Mouse (Mus musculus): ENCODE measurements around the gene Scamp4.
A peak's percentile ranks its signal among the peaks of the same experiment; 100 is the strongest.

Scamp4 gene

GRCm38 (mm10) chr10:80602698-80603325 is at the start of gene Scamp4, which contains the start of gene Adat3:
TSS of gene Scamp4 (plus strand) at chr10:80602872.
TSS of gene Adat3 (plus strand) at chr10:80602880.
- peak; percentile 97 for DNase-seq

GRCm38 (mm10) chr10:80553575-80553974 is 49.1 kb upstream of the Scamp4 start:
- no peak for DNase-seq

GRCm38 (mm10) chr10:80553997-80554396 is 48.7 kb upstream of the Scamp4 start:
- no peak for DNase-seq

GRCm38 (mm10) chr10:80557346-80557965 is 45.2 kb upstream of the Scamp4 start:
- peak; percentile 87 for DNase-seq

- no peak for DNase-seq
These were observed 43.2 kb upstream of the Scamp4 start for GRCm38 (mm10) chr10:80559431-80559830.

- DNase-seq, result no peak
These were observed 42.1 kb upstream of the Scamp4 start for GRCm38 (mm10) chr10:80560621-80561020.

- DNase-seq, result peak; percentile 98
These were observed 41.3 kb upstream of the Scamp4 start, which contains the start of gene Rexo1 for GRCm38 (mm10) chr10:80561116-80561944. TSS of gene Rexo1 (minus strand) at chr10:80561560.

GRCm38 (mm10) chr10:80566375-80567092 is 36.1 kb upstream of the Scamp4 start:
- DNase-seq, result peak; percentile 93

GRCm38 (mm10) chr10:80568876-80569275 is 33.8 kb upstream of the Scamp4 start:
- DNase-seq, result no peak

- DNase-seq, result peak; percentile 86
These were observed 33.0 kb upstream of the Scamp4 start for GRCm38 (mm10) chr10:80569664-80570066.

GRCm38 (mm10) chr10:80570419-80570818 is 32.3 kb upstream of the Scamp4 start:
- no peak for DNase-seq

- peak; percentile 55 for DNase-seq
These were observed 31.5 kb upstream of the Scamp4 start for GRCm38 (mm10) chr10:80570871-80571836.

- no peak for DNase-seq
These were observed 30.2 kb upstream of the Scamp4 start for GRCm38 (mm10) chr10:80572477-80572876.

- DNase-seq, result no peak
These were observed 28.7 kb upstream of the Scamp4 start for GRCm38 (mm10) chr10:80573944-80574343.

- DNase-seq, result no peak
These were observed 27.8 kb upstream of the Scamp4 start for GRCm38 (mm10) chr10:80574896-80575295.

- DNase-seq, result no peak
These were observed 26.7 kb upstream of the Scamp4 start for GRCm38 (mm10) chr10:80575925-80576324.

- peak; percentile 57 for DNase-seq
These were observed 26.1 kb upstream of the Scamp4 start for GRCm38 (mm10) chr10:80576351-80577194.

GRCm38 (mm10) chr10:80577195-80578130 is 25.2 kb upstream of the Scamp4 start, which contains the start of gene Klf16:
TSS of gene Klf16 (minus strand) at chr10:80577321.
- DNase-seq, result peak; percentile 98

- DNase-seq, result peak; percentile 91
These were observed 24.4 kb upstream of the Scamp4 start for GRCm38 (mm10) chr10:80578131-80578750.

Measured in lung, postnatal 36 days (tissue).